Mouse (Mus musculus) heart, postnatal 4 days (tissue): ENCODE results near the gene Pam16. TPM values are rescaled to one million over a fixed set of nuclear protein-coding genes. Genes with fewer than 3 reads are reported as not detected.

Experiments
- DNase-seq: peaks from one replicate; pipeline ENCODE4 v3.0.0; 2021
- total RNA-seq, 2 experiments: library from RNA; stranded (reverse); gene quantifications; 2 replicates each; pipeline ENCODE4 v1.2.3; 2021

Pam16 gene
- total RNA-seq, 2 experiments from 2014 or later: 89.5 to 92.6 TPM

DNA sequence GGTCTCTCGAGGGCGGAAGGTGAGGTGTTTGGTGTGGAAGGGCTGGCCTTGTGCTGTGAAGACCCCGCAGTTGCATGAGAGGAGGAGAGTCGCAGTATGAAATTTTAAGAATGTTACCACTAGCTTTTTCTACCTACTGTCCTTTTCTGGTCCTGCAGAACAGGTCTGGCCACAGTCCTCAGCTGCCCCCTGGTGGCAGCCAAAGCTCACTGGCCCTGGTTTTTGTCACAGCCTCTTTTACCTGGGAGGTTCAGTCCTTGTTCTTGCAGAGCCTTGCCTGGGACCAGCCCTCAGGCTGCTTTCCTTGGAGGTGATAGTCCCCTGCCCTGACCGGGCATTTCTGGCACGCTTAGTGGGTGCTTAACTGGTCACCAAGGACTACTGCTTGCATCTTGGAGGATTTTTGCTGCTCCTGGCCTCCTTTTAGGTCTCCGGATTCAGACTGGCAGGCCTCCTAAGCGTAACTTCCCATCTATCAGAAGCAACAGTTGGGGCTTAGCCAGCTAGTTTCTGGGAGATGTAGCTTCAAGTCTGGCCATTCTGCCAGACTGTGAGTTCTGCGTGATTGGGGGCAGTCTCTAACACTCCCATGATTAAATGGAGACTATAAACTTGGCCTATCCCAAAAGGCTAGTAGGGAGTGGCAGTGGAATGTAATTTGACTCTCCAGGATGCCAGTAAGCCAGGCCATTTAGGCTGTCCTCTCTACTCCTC, 16.8 kb downstream of the Pam16 start:
- peak; percentile 89 for DNase-seq

DNA sequence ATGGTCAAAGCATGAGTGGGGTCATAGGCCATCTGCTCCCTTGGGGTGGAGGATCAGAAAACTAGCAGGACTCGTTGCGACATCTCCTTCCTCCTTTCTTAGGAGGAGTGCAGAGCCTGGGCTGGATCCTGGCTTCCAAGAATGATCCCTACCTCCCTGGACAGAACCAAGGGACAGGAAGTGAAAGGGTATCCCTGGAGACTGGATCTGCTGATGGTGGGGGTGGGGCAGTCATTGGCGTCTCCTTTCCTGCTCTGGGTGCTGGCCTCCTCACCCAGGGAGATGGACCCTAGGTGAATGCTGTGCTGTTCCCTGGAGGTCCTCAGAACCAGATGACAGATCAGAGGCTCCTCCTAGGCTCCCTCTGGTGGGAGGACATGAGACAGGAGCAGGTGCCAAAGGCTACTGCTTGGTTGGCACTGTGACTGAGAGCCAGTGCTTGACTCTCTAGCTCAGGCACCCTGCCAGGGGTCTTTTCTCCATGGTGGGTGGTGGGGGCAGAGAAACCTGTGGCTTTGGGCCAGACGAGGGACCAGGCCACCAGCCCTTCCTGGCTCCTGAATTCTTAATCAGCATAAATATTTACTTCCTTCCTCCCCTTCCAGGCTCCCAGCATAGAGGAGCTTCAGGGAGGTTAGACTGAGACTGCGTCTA, 18.2 kb downstream of the Pam16 start:
- peak; percentile 73 for DNase-seq

DNA sequence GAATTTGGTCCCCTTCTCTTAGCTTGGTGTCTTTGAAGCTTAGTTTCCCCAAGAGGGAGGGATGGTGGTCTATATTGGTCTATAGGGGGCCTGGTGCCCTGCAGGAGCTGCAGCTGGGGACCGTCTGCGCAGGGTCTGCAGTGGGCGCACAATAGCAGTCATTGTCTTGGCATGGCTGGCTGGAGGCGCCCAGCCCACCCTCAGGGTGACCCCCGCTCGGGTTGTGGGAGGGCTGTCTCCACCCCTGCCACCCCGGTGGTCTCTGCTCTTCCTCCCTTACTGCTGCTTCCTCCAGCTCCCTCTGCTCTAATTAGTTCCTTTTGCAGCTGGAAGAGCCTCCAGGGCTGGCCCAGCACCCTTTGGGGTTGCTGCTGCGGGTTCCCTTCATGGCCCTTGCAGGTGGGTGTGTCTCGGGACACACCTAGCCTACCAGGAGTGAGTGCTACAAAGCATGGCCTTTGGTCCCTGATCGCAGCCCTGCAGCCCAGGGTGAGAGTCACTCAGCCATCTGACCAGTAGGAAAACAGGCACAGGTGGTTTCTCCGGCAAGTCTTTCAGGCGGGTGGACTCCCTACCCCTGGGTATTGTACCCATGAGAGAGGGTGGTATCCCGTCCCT, 19.2 kb downstream of the Pam16 start:
- no peak for DNase-seq

DNA sequence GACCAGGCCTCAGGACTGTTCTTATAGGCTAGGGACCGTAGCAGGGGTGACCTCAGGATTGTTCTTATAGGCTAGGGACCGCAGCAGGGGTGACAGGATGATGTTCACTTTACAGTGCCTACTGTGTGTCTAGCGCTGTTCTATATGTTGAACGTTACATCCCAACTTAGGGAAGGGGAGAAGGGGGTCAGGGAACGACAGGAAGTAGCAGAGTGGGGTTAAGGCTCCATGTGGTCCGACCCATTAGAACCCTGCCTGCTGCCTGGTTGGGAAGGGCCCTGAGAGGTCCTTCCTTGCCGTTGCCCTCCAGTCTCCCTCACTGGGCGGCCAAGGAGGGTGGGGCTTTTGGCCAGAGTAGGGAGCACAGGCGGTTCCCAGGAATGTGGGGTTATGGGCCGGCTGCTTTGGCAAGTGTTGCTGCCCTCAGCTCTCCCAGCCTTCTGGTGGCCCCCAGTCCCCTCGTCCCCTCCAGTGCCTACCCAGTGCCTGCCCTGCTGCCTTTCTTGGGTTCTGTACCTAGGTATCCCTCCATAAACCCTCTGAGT, 20.4 kb downstream of the Pam16 start:
- DNase-seq: no peak

DNA sequence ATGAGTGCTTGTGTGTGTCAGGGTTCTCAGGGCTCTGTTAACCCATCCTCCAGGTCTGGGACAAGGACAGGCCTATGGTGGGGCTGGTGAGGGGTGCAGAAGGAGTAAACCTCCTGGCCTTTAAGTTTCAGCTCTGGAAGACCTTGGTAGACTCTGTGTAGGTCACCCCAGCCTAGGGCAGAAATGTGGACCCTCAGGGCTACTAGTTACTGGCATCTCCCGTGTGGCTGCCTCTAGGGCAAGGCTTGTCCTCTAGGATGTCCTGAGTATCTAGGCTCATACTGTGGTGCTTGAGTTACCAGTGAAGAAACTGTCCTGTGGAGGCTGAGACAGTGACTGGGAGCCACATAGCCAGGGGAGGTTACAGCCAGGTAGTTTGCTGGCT, 21.3 kb downstream of the Pam16 start:
- no peak for DNase-seq

DNA sequence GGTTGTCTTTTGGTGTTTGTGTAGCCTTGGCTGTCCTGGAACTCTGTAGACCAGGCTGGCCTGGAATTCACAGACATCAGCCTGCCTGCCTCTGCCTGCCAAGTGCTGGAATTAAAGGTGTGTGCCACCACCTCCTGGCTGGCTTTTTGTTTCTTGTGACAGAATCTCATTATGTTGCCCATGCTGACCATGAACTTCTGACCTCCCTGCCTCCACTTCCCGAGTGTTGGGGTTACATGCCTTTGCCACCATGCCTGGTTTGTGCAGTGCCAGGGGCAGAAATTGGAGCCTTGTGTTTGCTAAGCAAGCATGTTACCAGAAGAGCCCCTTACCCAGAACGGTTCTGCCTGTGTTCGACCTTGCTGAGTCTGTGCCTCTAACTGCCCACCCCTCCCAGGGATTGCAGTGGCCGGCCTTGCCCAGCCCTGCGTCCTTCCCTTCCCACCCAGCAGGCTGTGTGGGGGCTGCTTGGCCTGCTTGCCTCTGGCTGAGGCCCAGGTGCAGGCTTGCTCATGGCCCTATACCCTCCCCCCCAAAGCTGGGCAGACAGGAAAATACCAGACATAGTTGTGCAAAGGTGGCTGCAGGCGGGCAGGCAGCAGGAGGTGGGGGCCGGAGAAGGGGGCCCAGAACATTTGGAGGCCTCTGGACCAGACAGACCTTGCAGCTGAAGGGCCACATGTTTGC, 21.9 kb downstream of the Pam16 start:
- peak; percentile 54 for DNase-seq

DNA sequence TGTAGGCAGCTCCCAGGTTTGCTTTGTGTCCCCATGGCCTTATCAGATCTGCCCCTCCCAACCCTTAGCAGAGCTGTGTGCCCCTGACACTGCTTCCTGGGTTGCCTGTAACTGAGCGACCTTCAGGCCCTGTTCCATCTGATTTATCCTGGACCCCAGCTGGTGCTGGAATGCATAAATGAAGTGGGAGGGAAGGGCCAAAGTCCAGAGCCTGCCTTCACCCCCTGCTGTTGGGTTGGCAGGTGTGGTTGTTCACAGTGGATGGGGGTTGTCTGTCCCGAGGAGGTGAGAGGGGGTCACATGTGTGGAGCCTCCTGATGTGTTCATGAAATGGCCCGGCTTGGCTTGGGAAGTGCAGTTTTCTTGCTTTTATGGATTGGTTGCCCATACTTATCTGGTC, 22.6 kb downstream of the Pam16 start:
- no peak for DNase-seq

DNA sequence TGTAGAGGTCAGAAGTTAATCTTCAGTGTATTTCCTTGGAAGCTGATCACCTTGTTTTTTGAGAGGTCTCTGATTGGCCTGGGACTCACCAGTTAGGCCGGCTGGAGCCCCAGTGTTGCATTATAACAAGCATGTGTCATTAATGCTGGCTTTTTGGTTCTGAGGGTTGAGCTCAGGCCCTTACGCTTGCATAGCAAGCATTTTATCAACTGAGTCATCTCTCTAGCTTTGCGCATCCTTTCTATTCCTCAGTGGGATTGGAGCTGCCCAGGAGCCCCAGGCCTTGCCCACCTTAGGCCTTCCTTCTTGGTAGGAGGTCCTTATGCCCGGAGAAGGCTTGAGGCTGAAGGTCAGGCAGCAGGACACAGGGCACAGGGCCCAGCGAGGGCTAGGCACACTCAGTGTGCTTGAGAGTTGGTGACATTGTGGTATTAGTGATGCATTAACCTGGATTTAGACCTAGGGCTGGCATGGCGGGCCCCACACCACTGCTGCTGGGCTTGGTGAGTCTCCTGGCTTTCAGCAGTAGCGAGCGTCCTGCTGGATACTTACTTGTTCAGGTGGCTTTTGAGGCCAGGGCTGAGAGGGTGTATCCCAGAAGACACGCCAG, 24.0 kb downstream of the Pam16 start:
- no peak for DNase-seq

DNA sequence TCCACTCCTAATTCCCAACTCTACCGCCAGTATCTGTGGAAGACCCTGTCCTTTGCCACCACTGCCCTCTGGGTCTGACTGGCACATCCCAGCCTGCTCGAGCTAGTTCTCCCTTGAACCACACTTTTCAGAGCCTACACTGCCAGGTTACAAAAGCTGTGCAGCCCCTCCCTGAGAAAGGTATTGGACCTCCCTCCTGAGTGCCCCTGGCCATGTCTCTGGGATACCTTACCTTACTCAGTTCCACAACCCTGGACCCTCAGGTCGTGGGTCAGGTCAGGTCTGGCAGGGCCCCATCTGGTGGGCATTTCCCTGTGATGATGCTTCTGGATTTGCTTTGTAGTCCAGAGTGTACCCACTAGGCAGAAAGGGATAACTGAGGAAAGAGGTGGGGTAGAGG, 25.2 kb downstream of the Pam16 start:
- no peak for DNase-seq

DNA sequence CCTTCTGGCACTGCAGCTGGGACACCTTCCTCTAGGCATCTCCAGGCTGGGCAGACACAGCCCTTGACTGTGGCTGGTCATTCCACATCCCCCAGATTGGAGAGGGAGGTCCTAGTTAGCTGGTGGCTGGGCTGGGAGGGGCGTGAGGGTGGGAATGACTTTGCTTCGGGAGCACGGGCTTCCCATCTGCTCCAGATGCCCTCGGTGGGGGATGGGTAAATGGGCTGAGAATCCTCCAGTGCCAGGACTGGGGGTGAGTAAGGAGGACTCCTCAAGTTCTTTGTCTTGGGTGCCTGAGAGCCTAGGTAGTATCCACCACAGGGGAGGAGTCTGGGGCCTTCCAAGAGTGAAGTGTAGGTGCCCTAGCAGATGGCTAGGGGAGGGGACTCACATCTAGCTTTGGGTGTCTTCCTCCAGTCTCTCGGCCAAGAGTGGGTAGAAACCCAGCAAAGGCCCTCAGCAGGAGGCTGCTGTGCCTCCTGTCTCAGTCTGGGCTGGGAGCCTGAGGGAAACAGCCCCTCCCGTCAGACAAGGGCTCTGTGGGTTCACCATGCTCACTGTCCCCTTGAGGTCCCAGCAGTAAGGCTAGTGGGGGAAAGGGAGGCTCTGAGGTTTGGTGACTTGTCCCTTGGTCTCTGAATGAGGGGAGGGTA, 25.8 kb downstream of the Pam16 start:
- DNase-seq: no peak

DNA sequence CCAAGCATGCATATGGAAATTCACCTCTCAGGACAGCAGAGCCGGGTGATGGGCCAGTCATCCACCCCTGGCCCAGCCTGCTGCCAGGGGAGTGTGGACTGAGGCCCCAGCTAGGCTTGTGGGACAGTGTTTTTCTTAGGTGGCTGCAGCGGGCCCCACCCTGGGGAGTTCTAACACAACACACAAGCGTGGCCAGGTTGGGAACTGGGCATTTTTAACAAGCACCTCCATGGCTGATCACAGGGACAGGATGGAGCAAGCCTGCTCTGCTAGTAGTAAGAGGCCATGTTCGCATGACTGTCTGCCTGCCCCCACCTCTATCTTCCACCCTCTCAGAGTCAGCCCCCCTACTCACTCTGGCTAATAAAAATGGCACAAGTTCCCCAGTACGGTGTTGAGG, 26.7 kb downstream of the Pam16 start:
- no peak for DNase-seq

DNA sequence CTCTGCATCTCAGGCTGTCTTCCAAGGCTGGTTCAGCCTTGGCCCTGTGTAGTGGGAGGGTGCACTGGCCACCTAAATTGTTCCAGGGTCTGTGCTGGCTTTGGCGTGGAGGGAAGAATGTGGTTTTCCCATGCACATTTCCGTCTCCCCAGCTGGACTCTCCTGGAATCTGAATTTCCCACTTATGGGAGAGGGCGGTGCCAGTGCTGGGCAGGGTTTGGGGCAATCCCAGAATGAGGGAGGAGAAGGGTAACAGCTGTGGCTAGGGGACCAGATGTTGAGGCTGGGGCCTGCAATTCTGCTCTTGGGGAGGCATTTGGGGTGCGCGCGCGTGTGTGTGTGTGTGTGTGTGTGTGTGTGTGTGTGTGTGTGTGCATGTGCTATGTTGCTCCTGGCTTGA, 27.5 kb downstream of the Pam16 start:
- DNase-seq: peak; percentile 47

DNA sequence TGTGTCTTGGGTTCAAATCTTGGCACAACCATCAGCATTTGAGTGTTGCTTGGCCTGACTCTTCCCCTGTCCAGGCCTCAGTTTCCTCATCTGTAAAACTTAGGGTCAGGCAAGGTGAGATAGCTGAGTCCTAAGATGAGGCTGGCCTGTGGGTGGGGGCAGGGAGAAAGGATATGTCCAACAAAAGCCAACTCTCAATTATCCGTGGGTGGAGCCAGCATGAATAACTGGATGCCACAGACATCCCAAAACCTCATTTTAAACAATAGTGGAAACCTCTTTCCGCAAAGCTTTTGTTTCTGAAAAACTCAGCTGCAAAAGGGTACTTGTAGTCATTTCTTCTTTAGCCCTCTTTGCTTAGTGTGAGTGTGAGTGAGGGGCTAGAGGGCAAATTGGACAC, 28.0 kb downstream of the Pam16 start:
- no peak for DNase-seq

DNA sequence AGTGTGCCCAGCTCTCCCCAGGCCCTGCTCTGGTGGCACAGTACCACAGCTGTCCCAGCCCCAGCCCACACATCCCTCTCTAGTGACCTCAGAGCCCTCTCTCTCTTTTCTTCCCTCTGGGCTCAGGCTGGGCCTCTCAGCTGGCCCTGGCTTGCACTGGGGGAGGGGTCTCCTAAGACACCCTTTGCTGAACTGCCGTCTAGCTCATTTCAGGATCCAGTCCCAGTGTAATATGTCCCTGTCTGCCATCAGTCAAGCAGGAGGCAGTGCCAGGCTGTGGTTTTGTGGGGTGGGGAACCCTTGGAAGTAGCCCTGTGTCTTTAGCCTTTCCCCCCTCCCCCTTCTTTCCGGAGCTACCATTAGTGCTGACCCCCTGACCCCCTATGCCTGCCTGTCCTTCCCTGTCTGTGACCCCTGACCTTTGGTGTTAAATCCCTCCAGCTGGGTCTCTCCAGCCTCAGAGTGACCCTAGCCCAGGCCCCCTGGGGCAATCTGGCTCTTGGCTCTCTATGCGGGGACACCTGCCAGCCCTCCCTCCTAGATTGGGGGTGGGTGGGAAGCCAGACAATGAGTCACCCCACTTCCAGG, 28.6 kb downstream of the Pam16 start:
- DNase-seq: no peak

DNA sequence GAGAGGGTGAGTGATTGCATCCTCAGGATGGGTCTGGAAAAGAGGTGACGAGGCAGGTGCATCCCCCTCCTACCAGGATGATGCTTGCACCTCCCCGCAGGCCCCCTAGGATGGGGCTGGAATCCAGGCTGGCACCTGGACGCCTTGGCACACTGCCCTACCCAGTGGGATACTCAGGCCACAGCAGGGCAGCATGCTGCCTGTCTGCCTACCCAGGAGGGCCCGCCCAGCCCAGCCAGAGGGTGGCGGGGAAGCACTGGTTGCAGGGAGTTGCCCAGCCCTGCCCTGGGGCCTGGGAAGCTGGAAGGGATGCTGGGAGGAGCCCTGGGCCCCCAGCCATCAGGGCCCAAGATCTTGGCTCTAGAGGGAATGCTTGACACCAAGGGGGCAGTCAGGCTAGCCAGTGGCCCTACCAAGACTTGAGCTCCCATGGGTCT, 29.2 kb downstream of the Pam16 start:
- peak; percentile 67 for DNase-seq

DNA sequence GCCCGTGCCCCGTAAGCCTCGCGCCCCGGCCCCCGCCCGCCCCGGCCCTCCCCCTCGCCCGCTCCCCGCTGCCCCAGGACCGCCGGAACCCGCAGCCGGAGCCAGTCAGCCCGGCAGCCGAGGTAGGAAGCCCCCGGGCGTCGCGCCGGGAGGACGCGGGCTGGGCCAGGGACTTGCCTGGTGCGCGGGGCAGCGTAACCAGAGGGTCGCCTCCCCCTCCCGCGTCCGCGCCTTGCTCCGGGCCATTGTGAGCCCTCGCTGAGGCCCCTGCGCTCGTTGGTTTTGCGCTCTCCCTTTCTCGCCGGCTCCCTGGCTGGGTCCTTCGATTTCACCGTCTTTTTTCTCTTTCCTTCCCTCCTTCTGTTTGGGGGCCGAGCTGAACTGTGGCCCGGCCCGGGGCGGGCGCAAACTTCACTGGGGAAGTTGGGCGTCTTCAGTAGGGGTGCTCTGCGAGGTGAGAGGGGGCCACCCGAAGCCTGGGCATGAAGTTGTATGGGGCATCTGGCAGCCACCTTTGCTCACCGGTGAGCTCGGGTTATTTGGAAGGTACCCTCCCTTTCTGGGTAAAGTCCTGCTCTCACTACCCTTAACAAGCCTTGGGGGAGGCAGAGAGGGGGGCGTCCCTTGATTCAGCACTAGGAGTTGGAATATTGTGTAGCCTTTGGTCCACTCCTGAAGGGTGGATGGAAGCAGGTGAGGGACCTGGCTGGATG, 29.8 kb downstream of the Pam16 start:
- peak; percentile 65 for DNase-seq

DNA sequence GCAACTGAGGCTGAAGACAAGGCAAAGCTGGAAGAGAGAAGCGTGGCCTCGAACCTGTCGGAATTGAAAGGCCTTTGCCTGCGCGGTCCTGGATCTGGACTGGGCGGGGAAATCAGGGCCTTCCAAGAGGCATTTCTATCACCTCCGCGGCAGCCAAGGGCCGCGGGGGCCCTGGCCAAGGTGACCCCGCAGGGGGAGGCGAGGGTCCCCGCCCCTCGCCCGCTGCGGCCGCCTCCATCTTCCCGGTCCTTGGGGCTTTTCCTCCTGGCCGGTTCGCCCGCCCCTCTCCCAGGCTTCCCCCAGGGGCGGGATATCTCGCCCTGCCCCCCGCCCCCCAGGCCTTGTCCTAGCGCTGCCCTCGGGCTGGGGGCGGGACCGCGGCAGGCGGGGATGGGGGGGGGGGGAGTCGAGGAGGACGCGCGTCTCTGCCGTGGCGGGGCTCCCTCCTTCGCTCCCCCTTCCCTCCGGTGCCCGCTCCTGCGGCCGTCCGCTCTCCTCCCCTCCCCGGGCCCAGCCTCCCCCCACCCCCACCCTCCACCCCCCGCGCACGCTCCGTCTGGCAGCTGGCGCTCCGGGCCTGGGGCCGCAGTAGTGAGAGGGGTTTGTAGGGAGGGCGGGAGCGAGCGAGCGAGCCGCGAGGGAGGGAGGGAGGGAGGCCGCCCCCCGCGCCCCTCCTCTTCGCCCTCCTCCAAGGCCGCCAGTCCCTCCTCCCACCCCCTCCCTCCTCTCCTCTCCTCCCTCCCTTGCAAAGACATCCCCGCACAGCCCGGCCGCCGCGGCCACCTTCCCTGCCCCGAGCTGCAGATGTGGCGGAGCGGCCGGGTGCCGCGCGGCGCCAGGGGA, 30.6 kb downstream of the Pam16 start, which contains the start of gene Glis2:
Gene Glis2 (plus strand): TSS at position 743 of the 843 bp plus-strand sequence.
- peak; percentile 74 for DNase-seq

DNA sequence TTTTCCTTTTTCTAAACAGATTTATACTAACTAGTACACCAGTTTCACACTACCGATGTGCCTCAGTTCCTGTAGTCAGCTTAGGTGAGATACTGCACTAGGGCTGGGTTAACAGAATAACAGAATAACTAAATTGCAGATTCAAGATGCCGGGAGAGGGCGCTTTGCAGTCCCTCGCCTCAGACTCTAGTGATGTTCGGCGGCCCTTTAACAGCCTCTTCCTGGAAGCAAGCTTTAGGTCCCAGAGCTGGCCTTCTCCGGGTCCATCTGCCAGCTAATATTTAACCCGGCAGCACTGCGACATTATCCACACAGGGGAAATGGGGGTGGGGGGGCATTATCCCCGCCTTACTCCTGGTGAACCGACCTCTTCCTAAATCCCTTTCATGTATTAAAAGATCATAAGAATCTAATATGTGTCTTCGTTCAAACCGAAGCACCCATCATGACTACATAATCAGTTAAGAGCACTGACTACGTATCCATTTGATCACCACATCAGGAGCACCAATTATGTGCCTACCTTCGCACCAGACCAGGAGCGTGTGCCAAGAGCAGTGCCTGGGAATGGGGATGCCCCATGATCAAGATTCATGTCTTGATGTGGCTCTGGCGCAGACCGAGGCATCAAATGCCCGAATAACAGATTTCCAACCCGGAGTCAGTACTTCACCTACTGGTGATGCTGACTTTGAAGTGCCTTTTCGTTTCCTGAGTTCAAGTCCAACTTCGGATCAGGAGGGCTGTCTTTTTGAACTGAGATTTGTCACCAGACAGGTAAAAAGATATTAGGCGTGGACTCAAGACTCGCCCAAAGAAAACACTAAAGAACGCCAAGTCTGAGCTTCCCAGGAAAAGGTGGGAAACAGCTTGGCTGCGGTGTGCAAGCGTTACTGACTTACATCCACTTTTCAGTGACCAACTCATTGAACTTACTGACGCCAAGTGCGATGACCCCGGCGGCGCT, 31.6 kb downstream of the Pam16 start:
- DNase-seq: peak; percentile 74

DNA sequence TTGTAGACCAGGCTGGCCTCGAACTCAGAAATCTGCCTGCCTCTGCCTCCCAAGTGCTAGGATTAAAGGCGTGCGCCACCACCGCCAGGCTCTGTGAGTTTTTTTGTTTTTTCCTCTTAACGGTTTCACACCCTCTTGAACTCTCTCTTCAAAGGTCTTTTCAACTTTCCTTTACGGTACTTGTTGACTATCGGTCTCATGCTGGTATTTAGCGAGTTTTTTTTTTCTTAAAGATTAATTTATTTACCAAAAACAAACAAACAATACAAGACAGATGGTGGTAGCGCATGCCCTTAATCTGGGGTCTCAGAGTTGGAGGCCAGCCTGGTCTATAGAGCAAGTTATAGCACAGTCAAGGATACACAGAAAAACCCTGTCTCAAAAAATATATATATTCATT, 34.6 kb downstream of the Pam16 start:
- DNase-seq: no peak
